Mouse (Mus musculus) embryonic facial prominence, embryonic 13.5 days (tissue): ENCODE measurements around the gene Paqr4. TPM values are rescaled to one million over a fixed set of nuclear protein-coding genes. Genes with fewer than 3 reads are reported as not detected.
A peak's percentile ranks its signal among the peaks of the same experiment; 100 is the strongest.
"Not testable (repeated sequence)": the region's sequence is repeated elsewhere in the genome, so short reads cannot be mapped to it uniquely, and the experiment has no call there.

Experiments used
- ATAC-seq: fragments of 200-750 bp; cut with Nextera tagmentation; 2 replicates; pipeline ENCODE4 v1.8.0; 2017; ENCODE audit warnings: low read depth; ENCODE audit not compliant: insufficient number of reproducible peaks, insufficient read depth, low FRiP score, low TSS enrichment
- H3K27ac ChIP-seq: fragments of 300-500 bp; sonication (generic); 2 replicates; pipeline ENCODE4 v1.5.1; 2015; ENCODE audit warnings: moderate library complexity, mild to moderate bottlenecking, inconsistent platforms
- H3K27me3 ChIP-seq: fragments of 300-500 bp; sonication (generic); 2 replicates; pipeline ENCODE4 v1.6.1; 2015; ENCODE audit warnings: mild to moderate bottlenecking, inconsistent platforms
- H3K36me3 ChIP-seq: fragments of 300-500 bp; sonication (generic); 2 replicates; pipeline ENCODE4 v1.6.1; 2015; ENCODE audit warnings: mild to moderate bottlenecking, inconsistent platforms
- H3K4me1 ChIP-seq: fragments of 300-500 bp; sonication (generic); 2 replicates; pipeline ENCODE4 v1.6.1; 2015; ENCODE audit warnings: inconsistent platforms
- H3K4me2 ChIP-seq: fragments of 300-500 bp; sonication (generic); 2 replicates; pipeline ENCODE4 v1.6.1; 2015; ENCODE audit warnings: moderate library complexity, mild to moderate bottlenecking, inconsistent platforms
- H3K4me3 ChIP-seq: fragments of 300-500 bp; sonication (generic); 2 replicates; pipeline ENCODE4 v1.5.1; 2015; ENCODE audit warnings: mild to moderate bottlenecking, inconsistent platforms
- H3K9ac ChIP-seq: fragments of 300-500 bp; sonication (generic); 2 replicates; pipeline ENCODE4 v1.6.1; 2015; ENCODE audit warnings: mild to moderate bottlenecking, inconsistent platforms
- H3K9me3 ChIP-seq: fragments of 300-500 bp; sonication (generic); 2 replicates; pipeline ENCODE4 v1.6.1; 2016; ENCODE audit warnings: inconsistent platforms
- WGBS: fragments of 180-500 bp; shearing (Covaris S2); methylation state at CpG from one replicate; pipeline ENCODE4 v1.1.7; 2015; ENCODE audit warnings: mixed read lengths; 5-methylcytosine and 5-hydroxymethylcytosine counted together
- polyA plus RNA-seq: library from polyadenylated mRNA; unstranded; fragments of >200 nt; fragmentation: Nextera tagmentation; extraction: Ambion mirVana; gene quantifications from 2 replicates; pipeline ENCODE4 v1.2.1, GENCODE M21; 2015

The Paqr4 gene
- 12.4 and 12.5 TPM in 2 replicates for polyA plus RNA-seq

DNA sequence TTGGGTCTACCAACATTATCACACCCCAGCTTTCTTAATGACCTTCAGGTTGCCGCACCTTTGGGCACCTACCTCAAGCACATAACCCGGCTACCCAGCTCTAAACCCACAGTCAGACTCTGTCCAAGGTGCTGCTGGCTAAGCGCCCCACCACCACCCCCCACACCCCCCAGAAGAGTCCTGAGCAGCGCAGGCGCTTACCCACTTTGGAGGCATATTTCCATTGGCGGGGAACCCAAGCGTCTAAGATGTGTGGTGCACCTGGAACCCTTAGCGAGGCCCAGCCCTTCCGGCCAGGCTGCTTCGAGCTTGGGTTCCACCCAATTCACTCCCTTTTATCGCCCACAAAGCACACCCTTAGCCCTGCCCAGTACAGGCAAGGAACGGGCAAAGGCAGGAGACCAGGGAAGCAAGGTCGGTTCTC lies at the start of gene Paqr4:
TSS of gene Paqr4 (minus strand) at position 270 of the 424 bp plus-strand sequence.
- Histone ChIP-seq H3K27me3 (peaks cover 82% of the 10 kb centered on the region), H3K4me2 (peak within 1 kb of the TSS; percentile 99), H3K9me3 (no peaks in the 10 kb centered on the region), H3K27ac (no peak within 1 kb of the TSS), H3K9ac (peak within 1 kb of the TSS; percentile 70), H3K4me3 (peak within 1 kb of the TSS; percentile 65), H3K4me1 (peaks cover 42% of the 10 kb centered on the region), H3K36me3 (peaks cover 9% of the 10 kb centered on the region; the same call in 1 of the 2 replicates)
- ATAC-seq: no peak
- WGBS: 7% methylated on average over 13 of the region's 13 CpGs

DNA sequence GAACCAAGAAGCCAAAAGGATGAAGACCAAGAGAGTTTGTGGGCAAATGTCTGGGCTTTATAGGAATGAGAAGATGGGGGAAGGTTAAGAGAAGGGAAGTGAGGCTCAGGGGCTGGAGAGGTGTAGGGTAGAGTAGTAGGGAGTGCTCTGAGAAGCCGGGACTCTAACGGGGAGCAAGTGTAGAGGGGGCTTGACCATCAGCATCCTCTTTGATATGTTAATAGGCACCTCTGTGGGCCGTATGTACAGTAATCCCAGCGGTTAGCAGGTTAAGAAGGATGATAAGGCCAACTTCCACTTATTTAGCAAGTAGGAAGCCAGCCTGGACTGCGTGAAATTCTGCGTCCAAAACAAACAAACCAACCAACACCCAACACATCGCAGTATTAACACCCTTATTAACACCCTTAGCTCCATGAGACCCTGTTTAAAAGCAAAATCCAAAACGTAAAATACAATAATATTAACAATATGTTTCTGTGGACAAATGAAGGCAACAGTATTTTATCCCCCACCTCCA lies 49.1 kb upstream of the Paqr4 start:
- no peak for ATAC-seq
- Histone ChIP-seq H3K9ac (peak overlapping the region; percentile 84), H3K4me2 (peak overlapping the region; percentile 68), H3K4me3 (peak overlapping the region; percentile 55), H3K27ac (peak overlapping the region; percentile 90), H3K9me3 (no peaks in the 10 kb centered on the region), H3K4me1 (peaks cover 27% of the 10 kb centered on the region), H3K36me3 (no peaks in the 10 kb centered on the region), H3K27me3 (no peaks in the 10 kb centered on the region)
- WGBS: 14% methylated on average over 8 of the region's 8 CpGs

DNA sequence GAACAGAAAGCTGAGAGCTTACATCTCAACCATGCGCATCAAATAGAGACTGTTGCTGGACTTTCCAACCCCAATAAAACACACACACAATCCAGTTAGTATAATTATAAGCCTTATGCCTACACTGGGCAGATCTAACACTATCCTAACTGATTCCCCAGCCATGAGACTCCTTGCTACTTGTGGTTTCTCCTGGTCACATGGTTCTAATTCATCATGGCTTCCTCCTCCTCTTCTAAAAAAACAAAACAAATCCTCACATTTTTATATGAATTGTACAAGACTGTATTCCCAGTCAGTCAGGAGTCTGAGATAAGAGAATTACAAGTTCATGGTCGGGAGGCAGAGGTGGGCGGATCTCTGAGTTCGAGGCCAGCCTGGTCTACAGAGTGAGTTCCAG lies 48.3 kb upstream of the Paqr4 start:
- H3K9ac ChIP-seq: no peak overlapping the region
- WGBS: 76% methylated on average over 4 of the region's 4 CpGs
- no peaks in the 10 kb centered on the region for H3K36me3 ChIP-seq
- no peak for ATAC-seq
- H3K4me2 ChIP-seq: no peak overlapping the region
- H3K27me3 ChIP-seq: no peaks in the 10 kb centered on the region
- no peak overlapping the region for H3K27ac ChIP-seq
- H3K4me3 ChIP-seq: no peak overlapping the region
- no peaks in the 10 kb centered on the region for H3K9me3 ChIP-seq
- H3K4me1 ChIP-seq: peaks cover 27% of the 10 kb centered on the region

DNA sequence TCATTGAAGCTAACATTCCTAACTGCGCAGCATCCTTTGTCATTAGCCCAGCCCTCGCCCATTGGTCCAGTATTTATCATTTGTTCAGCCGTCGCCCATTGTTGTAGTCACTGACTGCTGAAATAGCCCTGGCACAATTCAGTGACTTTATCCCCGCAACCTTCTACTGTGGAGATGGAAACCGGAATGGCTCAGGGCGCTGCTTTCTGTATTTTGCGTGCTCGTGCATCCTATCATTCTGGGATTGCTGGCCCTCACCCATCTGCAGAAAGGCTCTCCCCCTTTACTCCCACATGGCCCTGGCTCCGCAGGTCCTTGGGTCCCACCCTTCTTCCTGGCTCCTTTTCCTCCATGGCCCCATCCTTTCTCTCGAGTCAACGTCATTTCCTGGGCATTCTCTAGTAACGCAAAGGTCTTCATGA lies 45.9 kb upstream of the Paqr4 start:
- H3K4me2 ChIP-seq: peak overlapping the region; percentile 79
- peaks cover 27% of the 10 kb centered on the region for H3K4me1 ChIP-seq
- 0 out of 2 replicates have a peak overlapping the region, but pooled peaks have one; percentile 34 for H3K27ac ChIP-seq
- 13% methylated on average over 13 of the region's 13 CpGs for WGBS
- no peaks in the 10 kb centered on the region for H3K27me3 ChIP-seq
- H3K9me3 ChIP-seq: no peaks in the 10 kb centered on the region
- no peaks in the 10 kb centered on the region for H3K36me3 ChIP-seq
- ATAC-seq: no peak
- H3K9ac ChIP-seq: peak overlapping the region; percentile 84
- peak overlapping the region; percentile 66 for H3K4me3 ChIP-seq

DNA sequence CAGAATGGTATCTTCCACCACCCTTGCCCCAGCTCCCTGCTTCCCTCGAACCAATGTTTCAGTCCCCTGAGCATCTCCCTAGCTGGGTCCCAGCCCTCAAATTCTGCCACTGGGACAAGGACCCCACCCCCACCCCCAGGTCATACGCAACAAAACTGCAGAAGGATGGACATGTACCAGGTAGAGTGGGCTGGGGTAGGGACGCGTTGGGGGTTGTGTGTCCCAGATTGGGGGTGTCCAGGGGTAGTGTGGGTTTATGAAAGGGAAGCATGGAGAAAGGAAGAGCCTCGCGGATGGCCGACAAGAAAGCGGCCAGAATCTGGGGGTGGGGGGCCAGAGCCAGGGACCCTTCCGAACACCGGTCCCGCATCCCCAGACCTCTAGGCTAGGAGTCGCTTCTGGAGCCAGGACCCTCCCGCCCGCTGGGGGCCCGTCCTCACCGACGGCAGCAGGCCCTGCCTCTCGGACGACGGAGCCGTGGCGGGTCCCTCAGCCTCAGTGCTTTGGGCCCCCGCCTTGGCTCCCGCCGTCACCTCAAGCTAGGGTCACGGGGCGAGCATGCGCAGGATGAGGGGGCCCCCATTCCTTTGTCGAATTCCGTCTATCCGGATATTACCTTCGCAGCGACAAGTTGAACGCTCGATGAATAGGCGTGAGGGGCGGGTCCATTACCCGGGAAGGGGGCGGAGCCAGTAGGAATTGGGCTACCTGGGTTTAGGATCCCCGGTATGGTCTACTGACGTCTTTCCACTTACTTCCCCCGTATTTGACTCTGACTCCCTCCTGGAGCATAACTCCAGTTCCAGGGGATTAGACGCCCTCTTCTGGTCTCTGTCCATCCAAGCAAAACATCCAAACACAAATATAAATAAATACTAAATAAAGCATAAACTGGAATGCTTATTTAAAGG lies 45.1 kb upstream of the Paqr4 start, which contains the start of gene Flywch2:
TSS of gene Flywch2 (minus strand) at position 521 of the 911 bp plus-strand sequence.
- peak; percentile 86 for ATAC-seq
- Histone ChIP-seq H3K4me1 (peaks cover 21% of the 10 kb centered on the region), H3K9ac (peak within 1 kb of the TSS; percentile 84), H3K36me3 (no peaks in the 10 kb centered on the region), H3K9me3 (no peaks in the 10 kb centered on the region), H3K4me2 (peak within 1 kb of the TSS; percentile 79), H3K4me3 (peak within 1 kb of the TSS; percentile 66), H3K27ac (peak within 1 kb of the TSS; percentile 69), H3K27me3 (no peaks in the 10 kb centered on the region)
- WGBS: 3% methylated on average over 43 of the region's 43 CpGs

DNA sequence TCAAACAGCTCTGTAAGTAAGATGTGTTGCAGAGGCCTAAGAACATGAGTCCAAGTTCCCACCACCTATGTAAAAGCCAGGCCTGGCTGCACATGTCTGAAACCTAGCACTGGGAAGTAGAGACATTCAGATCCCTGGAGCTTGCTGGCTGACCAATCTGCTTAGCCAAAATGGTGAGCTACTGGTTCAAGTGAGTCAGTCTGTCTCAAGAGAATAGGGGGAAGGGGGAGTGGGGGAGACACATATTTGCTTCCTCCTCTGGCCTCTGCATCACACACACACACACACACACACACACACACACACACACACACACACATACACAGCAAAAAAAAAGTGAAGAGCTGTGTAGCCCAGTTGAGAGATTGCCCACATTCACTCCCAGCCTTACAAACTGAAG lies 42.7 kb upstream of the Paqr4 start:
- ATAC-seq: no peak

DNA sequence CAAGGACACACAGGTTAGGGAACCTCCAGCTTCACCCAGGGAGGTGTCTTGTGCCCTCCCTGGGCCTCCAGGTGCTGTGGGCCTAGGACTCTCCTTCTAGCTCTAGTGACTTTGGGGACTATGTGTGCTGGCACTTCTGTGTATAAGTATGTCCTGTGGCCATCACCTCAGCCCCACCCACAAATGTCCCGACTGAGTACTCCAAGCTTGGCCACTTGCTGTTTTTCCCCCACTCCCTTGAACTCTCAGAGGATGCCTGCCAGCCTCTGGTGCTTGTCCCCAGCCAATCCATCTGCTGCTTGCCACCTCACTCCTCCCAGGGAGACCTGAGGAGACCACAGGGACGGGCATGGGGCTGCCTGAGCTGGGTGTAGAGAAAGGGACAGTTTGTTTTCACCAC lies 37.8 kb upstream of the Paqr4 start:
- no peak for ATAC-seq
- Histone ChIP-seq H3K27me3 (no peaks in the 10 kb centered on the region), H3K4me1 (no peaks in the 10 kb centered on the region), H3K9me3 (no peaks in the 10 kb centered on the region), H3K4me3 (no peak overlapping the region), H3K4me2 (no peak overlapping the region), H3K36me3 (peaks cover 17% of the 10 kb centered on the region), H3K9ac (no peak overlapping the region), H3K27ac (no peak overlapping the region)
- 63% methylated on average over 2 of the region's 2 CpGs for WGBS

More for the DNA sequence above, 42.7 kb upstream of the Paqr4 start:
- Histone ChIP-seq H3K4me2 (no peak overlapping the region), H3K4me3 (no peak overlapping the region), H3K27me3 (no peaks in the 10 kb centered on the region), H3K9ac (no peak overlapping the region), H3K9me3 (no peaks in the 10 kb centered on the region), H3K4me1 (peaks cover 13% of the 10 kb centered on the region), H3K36me3 (peaks cover 12% of the 10 kb centered on the region), H3K27ac (no peak overlapping the region)

DNA sequence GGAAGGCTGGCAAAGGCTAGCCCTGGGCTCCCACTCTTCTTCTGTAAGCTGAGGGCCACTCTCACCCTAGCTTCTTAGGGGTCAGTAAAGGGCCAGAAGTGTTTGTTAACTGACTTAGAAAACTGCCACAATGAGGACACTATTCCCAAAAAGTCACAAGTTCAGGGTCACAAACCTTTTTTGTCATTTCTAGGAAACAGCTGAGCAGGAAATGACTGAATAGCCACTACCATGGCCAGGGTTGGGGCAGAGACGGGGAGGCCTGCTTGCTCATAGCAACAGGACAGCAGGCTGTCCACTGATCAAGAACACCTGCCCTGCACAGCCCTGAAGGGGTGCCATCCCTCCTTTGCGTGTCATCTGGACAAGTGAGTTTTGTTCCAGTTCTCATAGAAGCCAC lies 36.5 kb upstream of the Paqr4 start:
- Histone ChIP-seq H3K9me3 (no peaks in the 10 kb centered on the region), H3K4me2 (no peak overlapping the region), H3K4me3 (no peak overlapping the region), H3K27me3 (no peaks in the 10 kb centered on the region), H3K9ac (no peak overlapping the region), H3K4me1 (no peaks in the 10 kb centered on the region), H3K27ac (no peak overlapping the region), H3K36me3 (peaks cover 17% of the 10 kb centered on the region)
- ATAC-seq: no peak
- 72% methylated on average over 2 of the region's 2 CpGs for WGBS

DNA sequence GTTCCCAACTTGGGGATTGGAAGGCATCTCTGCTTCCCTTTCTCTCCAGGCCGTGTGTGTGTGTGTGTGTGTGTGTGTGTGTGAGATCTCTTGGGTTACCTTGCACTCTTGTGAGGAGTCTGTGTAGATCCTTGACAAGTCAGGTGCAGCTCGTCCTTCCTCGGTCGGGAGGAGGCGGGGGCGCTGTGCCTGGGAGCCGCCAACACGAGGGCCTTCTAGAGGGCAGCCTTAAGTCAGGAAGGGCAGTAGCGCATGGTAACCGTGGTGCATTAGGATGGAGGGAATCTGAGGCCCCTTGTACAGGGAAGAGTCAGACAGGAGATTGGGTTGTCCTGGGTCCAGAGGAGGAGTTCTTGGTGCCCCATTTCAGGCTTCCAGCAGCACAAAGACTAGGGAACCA lies 35.5 kb upstream of the Paqr4 start:
- no peak for ATAC-seq
- Histone ChIP-seq H3K4me2 (no peak overlapping the region), H3K4me3 (no peak overlapping the region), H3K9ac (no peak overlapping the region), H3K4me1 (no peaks in the 10 kb centered on the region), H3K36me3 (peaks cover 17% of the 10 kb centered on the region), H3K27me3 (no peaks in the 10 kb centered on the region), H3K27ac (no peak overlapping the region), H3K9me3 (no peaks in the 10 kb centered on the region)
- WGBS: 78% methylated on average over 10 of the region's 10 CpGs

DNA sequence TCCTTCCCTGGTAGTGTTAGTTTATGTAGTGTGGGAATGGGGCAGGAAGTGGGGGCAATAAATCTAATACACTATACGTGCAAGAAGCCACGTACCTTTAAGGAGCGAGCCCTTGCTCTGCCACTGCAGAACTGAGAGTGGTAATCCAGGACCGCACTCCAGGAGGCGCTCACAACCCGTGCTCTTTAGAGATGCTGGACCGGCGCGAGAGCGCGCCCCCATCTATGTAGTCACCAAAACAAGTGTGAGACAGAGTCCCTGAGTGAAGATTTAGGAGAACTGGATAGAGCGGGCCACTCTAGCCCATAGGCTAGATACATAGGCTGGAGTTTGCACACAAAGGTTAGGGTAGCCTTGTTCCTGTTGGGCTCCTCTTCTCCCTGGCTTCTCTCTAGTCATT lies 33.4 kb upstream of the Paqr4 start:
- Histone ChIP-seq H3K27ac (no peak overlapping the region), H3K27me3 (no peaks in the 10 kb centered on the region), H3K4me2 (no peak overlapping the region; the same call in 1 of the 2 replicates), H3K36me3 (peaks cover 11% of the 10 kb centered on the region), H3K4me3 (no peak overlapping the region), H3K9me3 (no peaks in the 10 kb centered on the region), H3K4me1 (peaks cover 8% of the 10 kb centered on the region), H3K9ac (0 out of 2 replicates have a peak overlapping the region, but pooled peaks have one; percentile 21)
- ATAC-seq: 0 out of 2 replicates have a peak, but pooled peaks have one; percentile 17
- 6% methylated on average over 12 of the region's 12 CpGs for WGBS

DNA sequence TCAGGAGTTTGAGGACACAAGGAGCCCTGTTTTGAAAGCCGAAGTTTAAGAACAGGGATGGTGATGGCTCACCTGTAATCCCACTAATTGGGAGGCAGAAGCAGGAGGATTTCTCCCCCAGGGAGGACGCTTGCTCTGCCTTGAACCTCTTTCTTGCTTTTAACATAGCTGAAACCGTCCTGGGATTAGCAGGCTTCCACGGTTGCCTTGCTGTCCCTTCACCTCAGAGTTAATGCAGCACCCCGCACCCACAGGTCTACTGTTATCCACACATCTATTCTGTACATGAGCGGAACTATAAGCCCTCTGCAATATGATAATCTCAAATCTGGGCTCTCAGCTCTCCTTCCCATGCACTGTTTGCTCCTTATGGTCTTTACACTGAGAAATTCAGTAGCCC lies 33.0 kb upstream of the Paqr4 start:
- no peak for ATAC-seq
- H3K9ac ChIP-seq: no peak overlapping the region
- peaks cover 13% of the 10 kb centered on the region for H3K36me3 ChIP-seq
- H3K4me2 ChIP-seq: no peak overlapping the region
- H3K27ac ChIP-seq: no peak overlapping the region
- H3K27me3 ChIP-seq: no peaks in the 10 kb centered on the region
- no peaks in the 10 kb centered on the region for H3K9me3 ChIP-seq
- no peak overlapping the region for H3K4me3 ChIP-seq
- 67% methylated on average over 6 of the region's 6 CpGs for WGBS
- H3K4me1 ChIP-seq: peaks cover 8% of the 10 kb centered on the region

DNA sequence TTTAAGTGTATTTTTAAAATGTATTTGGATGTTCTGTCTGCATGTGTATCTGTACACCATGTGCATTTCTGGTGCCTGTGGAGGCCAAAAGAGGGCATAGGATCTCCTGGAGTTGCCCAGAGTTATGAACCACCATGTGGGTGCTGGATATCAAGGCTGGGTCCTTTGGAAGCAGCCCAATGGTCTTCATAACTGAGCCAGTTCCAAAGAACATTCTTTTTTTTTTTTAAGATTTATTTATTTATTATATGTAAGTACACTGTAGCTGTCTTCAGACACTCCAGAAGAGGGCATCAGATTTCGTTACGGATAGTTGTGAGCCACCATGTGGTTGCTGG lies 31.5 kb upstream of the Paqr4 start:
- WGBS: 74% methylated on average over 2 of the region's 2 CpGs
- not testable (repeated sequence) for H3K27ac ChIP-seq, H3K4me3 ChIP-seq, H3K9me3 ChIP-seq, H3K9ac ChIP-seq, ATAC-seq, H3K4me1 ChIP-seq, H3K27me3 ChIP-seq
- Histone ChIP-seq H3K4me2 (peak overlapping the region; percentile 80; the same call in 1 of the 2 replicates), H3K36me3 (peaks cover 21% of the 10 kb centered on the region)
